Mouse (Mus musculus) spleen, adult 18-20 months (tissue): ENCODE data around the gene Fabp1.

Experiments
- DNase-seq, 2 experiments: peaks; one replicate each; pipeline ENCODE4 v3.0.0; 2022; ENCODE audit warnings: mixed read lengths in 2 of 2

Gene Fabp1

DNA sequence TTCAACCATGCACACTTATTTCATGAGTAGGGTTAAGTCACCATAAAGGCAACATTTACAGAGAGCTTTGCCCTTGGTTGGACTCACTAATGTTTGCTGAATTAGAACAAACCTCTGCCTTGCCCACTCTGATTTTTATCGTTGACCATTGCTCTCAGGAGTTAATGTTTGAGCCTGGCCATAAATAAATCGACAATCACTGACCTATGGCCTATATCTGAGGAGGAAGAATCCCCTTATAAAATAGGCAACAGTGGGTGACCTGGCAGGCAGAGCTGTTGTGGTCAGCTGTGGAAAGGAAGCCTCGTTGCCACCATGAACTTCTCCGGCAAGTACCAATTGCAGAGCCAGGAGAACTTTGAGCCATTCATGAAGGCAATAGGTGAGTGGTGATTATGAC lies at the start of gene Fabp1:
Fabp1 (plus strand) TSS at position 216 of the 400 bp plus-strand sequence.
- no peak for DNase-seq

DNA sequence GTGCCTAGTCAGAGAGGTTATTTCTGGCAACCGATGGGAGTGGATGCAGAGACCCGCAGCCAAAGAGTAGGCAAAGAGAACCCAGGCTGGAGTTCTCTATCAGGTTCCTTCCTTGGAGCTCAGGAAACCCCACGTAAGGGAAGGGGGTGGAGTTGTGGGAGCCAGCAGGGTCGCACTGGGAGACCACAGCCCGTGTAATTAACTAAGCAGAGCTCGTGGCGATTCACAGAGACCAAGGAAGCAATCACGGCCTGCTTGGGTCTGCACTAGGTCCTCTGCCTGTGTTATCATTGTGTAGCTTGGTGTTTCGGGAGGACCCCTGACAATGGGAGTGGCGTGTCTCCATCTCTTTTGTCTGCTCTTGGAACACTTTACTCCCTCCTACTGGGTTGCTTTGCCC lies 48.5 kb upstream of the Fabp1 start:
- no peak for DNase-seq

GRCm38 (mm10) chr6:71153486-71153885 lies 46.1 kb upstream of the Fabp1 start:
- DNase-seq = no peak

DNA sequence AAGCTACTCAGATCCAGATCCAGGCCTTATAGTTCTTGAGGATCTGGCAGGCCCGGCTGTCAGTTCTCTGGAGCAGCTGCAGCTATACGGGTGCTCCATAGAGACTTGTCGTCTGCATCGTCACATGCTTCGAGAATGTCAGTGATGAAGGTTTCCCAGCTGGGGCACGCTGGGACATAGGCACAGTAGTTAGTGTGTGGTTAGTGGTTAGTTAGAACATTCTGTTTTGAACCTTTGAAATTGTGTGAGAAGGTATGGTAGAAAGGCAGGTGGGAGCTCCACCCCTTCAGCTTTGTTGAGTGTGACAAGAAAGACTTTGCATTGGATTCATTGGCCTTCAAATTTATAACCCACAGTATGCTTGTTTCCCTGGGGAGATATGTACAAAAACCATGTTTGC lies 44.8 kb upstream of the Fabp1 start:
- DNase-seq = no peak

GRCm38 (mm10) chr6:71156674-71157326 lies 42.8 kb upstream of the Fabp1 start:
- peak in 1 of 2 experiments; percentile 21 for DNase-seq

DNA sequence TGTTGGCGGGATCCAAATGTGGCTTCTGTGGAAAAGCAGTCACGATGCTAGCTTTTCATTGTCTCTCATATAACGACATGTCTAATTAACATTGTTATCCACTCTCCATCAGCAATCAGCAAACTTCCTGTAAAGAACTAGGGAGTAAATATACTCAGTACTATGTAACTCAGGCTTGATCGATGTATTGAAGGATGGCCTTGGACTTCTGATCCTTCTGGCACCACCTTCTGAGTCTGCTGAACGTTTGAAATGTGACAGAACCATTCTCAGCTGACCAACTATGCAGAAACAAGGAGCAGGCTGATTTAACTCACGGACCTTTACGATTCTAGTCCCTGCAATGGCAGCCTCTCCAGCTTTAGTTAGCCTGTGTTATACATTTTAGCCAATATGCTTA lies 38.3 kb upstream of the Fabp1 start:
- no peak for DNase-seq

- no peak for DNase-seq
These were observed 37.4 kb upstream of the Fabp1 start for GRCm38 (mm10) chr6:71162269-71162668.

DNA sequence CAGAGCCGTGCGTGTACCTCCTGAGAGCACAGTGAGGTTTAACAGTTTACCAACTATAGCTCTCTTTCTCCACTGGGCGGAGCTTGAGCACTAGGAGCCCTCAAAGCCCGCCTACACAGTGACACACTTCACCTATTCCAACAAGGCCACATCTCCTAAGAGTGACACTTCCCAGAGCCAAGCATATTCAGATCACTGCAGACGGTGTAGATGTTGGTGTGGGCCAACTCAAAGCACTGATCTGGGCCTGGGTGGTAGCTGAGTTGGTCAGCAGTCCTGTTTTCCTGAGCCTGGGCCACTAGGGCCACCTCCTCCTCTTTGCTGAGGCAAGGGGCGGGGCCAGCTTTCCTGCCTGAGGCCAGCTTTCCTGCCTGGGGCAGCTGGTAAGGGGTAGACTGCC lies 35.2 kb upstream of the Fabp1 start:
- no peak for DNase-seq

DNA sequence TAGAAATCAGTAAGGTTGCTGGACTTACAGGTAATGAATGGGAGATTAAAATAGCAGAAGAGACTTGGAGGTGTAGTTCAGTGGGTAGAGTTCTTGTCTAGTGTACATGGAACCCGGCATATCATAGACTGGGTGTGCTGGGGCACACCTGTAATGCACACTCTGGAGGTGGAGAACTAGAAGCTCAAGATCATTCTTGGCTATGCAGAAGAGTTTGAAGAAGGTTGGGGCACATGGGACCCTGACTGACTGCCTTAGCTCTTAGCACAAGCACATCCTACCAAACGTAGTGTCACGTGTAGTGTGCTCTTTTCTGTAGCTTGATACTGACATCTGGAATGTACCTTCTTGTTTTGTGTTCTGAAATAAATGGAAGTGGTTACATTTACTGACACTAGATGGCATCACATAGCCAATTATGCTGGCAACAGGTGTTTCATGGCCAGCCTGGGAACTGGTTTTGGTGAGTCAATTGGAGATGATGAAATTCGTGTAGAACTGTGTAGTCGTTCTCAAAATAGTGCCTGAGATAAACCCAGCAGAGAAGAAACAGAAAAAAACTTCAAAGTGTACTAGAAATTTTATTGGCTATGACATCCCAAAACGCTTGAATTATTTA lies 33.0 kb upstream of the Fabp1 start:
- DNase-seq = no peak

- DNase-seq = no peak
These were observed 26.6 kb upstream of the Fabp1 start for GRCm38 (mm10) chr6:71172812-71173580.

- no peak for DNase-seq
These were observed 19.0 kb upstream of the Fabp1 start for GRCm38 (mm10) chr6:71180596-71180995.

GRCm38 (mm10) chr6:71184941-71185604 lies 14.6 kb upstream of the Fabp1 start:
- DNase-seq = no peak

DNA sequence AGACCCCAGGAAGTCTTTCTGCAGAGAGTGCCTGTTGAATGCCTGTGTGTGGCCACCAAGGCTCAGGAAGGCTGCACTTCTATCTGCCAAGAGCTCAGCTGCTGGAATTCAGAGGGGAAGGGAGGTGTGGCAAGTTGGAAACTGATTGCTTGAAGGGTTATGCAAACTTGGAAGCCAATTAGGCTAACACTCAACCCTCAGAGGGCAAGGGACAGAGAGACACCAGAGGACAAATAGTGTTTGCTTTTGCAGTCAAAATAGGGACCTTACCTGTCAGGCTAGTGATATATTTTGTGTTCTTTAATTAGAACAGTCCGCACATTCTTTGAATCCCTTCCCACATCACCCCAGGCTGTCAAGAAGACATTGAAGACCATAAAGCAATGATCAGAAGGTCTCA lies 10.0 kb upstream of the Fabp1 start:
- DNase-seq = no peak

DNA sequence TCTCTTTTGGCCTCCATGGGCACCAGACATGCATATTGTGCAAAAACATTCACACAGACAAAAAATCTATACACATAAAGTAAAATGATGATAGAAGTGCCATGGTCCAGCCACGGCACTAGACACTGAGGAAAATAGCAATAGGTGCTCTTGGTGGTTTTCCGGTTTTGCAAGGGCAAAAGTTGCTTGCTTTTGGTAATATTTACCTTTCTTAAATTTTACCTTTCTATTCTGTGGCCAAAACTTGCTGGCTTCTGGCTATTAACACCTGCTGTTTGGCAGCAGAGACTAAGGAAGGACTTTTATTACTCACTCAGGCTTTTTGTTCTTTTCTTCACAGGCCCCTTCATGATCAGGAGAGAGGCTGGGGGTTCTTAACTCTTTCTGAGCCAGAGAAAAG lies 9.1 kb upstream of the Fabp1 start:
- DNase-seq = no peak

GRCm38 (mm10) chr6:71193151-71193740 lies 6.4 kb upstream of the Fabp1 start:
- DNase-seq = no peak

DNA sequence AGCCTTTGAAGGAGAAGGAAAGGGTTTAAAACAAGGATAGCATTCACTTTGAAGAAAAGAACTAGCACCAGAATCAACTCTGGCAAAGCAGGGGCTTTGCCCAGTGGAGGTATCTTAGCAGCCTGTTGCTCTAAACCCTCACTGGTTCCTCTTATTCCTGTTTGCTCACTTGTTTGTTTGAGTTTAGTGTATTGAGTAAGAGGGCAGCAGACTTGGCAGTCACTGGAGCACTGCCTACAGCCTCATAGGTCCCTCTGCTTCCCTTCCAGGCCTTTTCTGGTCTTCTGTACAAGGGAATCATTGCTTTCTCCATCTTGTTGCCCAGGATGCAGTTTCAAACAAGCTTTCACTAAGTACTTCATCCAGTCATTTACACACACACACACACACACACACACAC lies 3.5 kb upstream of the Fabp1 start:
- no peak for DNase-seq

DNA sequence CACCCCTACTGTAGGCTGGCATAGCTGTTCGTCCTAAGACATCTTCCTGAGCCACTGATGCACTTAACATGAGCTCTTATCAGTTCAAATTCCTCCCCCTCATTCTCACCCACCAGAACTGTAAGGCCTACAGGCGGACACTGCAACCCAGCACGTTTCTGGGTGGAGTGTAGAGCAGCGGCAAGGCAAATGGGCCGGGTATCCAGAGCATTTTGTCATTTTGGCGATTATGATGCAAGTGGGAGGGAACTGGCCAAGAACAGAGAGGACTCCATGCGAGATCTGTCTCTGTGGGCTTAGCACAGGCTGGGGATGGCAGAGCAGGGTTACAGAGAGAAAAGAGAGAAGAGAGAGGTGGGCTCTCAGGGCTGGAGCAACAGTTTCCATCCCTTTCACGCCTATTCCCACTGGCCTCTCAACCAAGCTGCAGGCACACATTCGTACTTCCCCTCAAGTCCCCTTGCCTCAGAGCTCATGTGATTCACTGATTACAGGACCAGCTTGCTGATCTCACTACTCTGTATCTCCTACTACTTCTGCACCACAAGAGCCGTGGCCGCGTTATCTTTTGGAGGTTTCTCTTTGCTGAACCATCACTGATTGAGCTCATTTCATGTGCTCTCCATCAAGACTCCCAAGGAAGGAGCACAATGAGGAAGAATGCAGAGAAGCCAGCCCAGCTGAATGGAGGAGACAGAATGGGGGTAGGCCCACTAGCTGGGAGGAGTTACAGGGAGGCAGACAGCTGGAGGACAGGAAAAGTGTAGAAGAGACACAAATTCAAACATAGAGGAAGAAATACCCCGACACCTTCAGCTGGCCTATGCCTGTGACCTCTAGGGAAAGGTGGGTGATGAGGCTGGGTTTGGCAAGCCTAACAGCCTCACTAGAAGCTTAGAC lies 1.7 kb upstream of the Fabp1 start:
- no peak for DNase-seq

- no peak for DNase-seq
These were observed 2.3 kb downstream of the Fabp1 start for GRCm38 (mm10) chr6:71201925-71202324.

- DNase-seq = no peak
These were observed 4.0 kb downstream of the Fabp1 start for GRCm38 (mm10) chr6:71203674-71204073.

DNA sequence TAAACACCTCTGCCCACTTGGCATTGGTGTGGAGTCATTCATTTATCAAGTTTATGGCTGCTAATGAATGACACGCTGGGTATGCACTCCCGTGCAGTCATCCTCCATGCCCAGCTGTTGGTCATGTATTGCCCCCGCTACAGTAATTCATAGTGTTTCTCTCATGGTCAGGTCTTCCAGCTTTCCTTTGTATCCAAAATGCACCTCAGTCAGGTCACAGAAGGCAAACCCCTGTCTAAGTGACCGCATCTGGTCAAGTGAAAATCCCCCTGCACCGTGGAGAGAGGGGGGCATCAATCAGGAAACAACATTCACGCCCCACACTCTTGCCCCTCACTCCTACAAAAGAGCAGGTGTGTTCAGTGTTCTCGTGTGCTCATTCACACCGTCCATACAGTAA lies 4.5 kb downstream of the Fabp1 start:
- DNase-seq = no peak

DNA sequence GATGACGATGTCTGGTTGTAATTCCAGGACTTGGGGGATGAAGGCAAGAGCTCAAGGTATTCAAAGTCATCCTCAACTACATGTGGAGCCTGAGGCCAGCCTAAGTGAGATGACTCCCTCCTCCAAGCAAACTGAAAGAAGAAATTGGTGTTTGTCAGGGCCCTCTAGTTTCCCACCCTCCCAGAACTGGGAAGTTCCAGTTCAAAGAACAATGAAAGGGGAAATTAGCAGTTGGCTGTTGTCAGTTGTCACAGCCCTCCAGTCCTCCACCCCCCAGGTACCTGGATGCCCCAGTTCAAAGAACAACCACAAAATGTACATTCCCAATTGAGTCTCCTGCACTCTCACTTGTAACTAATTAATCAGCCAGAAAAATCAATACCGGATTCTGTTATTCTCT lies 9.1 kb downstream of the Fabp1 start:
- no peak for DNase-seq

DNA sequence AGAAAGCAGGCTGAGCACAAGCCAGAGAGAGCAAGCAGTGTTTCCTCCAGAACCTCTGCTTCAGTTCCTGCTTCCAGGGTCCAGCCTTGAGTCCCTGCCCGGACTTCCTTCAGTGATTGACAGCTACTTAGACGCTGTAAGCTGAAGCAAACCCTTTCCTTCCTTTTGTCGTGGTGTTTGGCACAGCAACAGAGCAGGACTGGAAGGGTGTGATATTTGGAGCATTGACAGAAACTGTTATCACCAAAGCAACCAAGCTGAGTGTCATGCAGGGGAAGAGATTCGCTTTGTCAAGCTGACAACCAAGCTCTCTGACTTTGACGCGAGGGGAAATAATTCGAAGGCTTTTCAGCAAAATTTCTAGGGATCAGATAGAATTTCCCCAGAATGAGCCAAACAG lies 12.3 kb downstream of the Fabp1 start:
- DNase-seq = no peak
